Mouse (Mus musculus) limb, embryonic 15.5 days (tissue): ENCODE results near the gene Mkln1. TPM values are rescaled to one million over a fixed set of nuclear protein-coding genes. Genes with fewer than 3 reads are reported as not detected.

ENCODE experiments used
- ATAC-seq: fragments of 200-750 bp; cut with Nextera tagmentation; 2 replicates; pipeline ENCODE4 v1.8.0; 2017; ENCODE audit warnings: low read depth, moderate TSS enrichment; ENCODE audit not compliant: insufficient number of reproducible peaks, low FRiP score, low TSS enrichment
- H3K27ac ChIP-seq: fragments of 300-500 bp; sonication (generic); 2 replicates; pipeline ENCODE4 v1.5.1; 2015; ENCODE audit warnings: moderate library complexity, mild to moderate bottlenecking, inconsistent platforms
- H3K27me3 ChIP-seq: fragments of 300-500 bp; sonication (generic); 2 replicates; pipeline ENCODE4 v1.6.1; 2015; ENCODE audit warnings: inconsistent platforms
- H3K36me3 ChIP-seq: fragments of 300-500 bp; sonication (generic); 2 replicates; pipeline ENCODE4 v1.6.1; 2015; ENCODE audit warnings: inconsistent platforms
- H3K4me1 ChIP-seq: fragments of 300-500 bp; sonication (generic); 2 replicates; pipeline ENCODE4 v1.6.1; 2015; ENCODE audit warnings: inconsistent platforms
- H3K4me2 ChIP-seq: fragments of 300-500 bp; sonication (generic); 2 replicates; pipeline ENCODE4 v1.6.1; 2015; ENCODE audit warnings: mild to moderate bottlenecking, inconsistent platforms
- H3K4me3 ChIP-seq: fragments of 300-500 bp; sonication (generic); 2 replicates; pipeline ENCODE4 v1.5.1; 2015; ENCODE audit warnings: mild to moderate bottlenecking, inconsistent platforms
- H3K9ac ChIP-seq: fragments of 300-500 bp; sonication (generic); 2 replicates; pipeline ENCODE4 v1.6.1; 2015; ENCODE audit warnings: inconsistent platforms
- H3K9me3 ChIP-seq: fragments of 300-500 bp; sonication (generic); 2 replicates; pipeline ENCODE4 v1.6.1; 2016; ENCODE audit warnings: inconsistent platforms
- WGBS: fragments of 180-500 bp; shearing (Covaris S2); methylation state at CpG from one replicate; pipeline ENCODE4 v1.1.7; 2015; 5-methylcytosine and 5-hydroxymethylcytosine counted together
- polyA plus RNA-seq: library from polyadenylated mRNA; unstranded; fragments of >200 nt; fragmentation: Nextera tagmentation; extraction: Ambion mirVana; gene quantifications from 2 replicates; pipeline ENCODE4 v1.2.1, GENCODE M21; 2015

The Mkln1 gene
- polyA plus RNA-seq, result 160 and 167 TPM in 2 replicates

DNA sequence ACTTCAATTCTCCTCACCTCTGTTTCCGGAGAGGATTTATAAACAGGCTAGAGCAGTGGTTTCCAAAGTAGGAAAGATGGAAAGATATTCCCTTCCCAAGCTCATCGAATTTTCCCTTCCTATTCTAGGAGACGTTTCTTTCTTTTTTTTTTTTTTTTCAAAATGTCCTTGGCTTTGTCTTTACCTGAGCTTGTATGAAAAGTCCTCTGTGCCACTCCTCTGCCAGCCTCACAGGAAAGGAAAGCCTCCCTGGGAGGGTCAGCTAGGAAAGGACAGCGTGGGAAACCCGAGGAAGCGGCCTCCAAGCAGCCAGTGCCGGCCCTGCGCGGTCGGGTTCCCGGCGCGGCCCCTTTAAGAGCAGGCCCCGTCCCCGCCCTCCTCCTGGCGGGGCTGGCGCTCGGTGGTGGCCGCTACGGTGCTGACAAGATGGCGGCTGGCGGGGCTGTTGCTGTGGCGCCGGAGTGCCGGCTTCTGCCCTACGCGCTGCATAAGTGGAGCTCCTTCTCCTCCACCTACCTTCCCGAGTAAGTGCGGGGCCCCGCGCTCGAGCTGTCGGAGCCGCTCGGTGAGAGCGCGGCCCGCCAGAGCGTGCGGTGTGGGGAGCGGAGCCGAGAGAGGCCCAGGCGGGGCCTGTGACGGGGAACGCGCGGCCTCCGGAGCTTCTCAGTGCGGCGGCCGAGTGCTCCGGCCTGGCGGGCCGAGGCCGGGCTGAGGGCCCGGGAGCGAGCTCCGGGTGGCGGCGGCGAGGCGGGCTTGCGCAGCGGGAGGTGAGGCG lies at the start of gene Mkln1:
Gene Mkln1 (plus strand): TSS at position 305 of the 775 bp plus-strand sequence.
- H3K4me1 ChIP-seq, result peaks cover 26% of the 10 kb centered on the region
- H3K4me3 ChIP-seq, result peak within 1 kb of the TSS; percentile 92
- no peaks in the 10 kb centered on the region for H3K27me3 ChIP-seq
- no peaks in the 10 kb centered on the region for H3K9me3 ChIP-seq
- ATAC-seq, result peak; percentile 95
- no peaks in the 10 kb centered on the region for H3K36me3 ChIP-seq
- H3K4me2 ChIP-seq, result peak within 1 kb of the TSS; percentile 55
- peak within 1 kb of the TSS; percentile 95 for H3K27ac ChIP-seq
- peak within 1 kb of the TSS; percentile 98 for H3K9ac ChIP-seq
- WGBS, result under 1% methylated on average over 65 of the region's 65 CpGs

DNA sequence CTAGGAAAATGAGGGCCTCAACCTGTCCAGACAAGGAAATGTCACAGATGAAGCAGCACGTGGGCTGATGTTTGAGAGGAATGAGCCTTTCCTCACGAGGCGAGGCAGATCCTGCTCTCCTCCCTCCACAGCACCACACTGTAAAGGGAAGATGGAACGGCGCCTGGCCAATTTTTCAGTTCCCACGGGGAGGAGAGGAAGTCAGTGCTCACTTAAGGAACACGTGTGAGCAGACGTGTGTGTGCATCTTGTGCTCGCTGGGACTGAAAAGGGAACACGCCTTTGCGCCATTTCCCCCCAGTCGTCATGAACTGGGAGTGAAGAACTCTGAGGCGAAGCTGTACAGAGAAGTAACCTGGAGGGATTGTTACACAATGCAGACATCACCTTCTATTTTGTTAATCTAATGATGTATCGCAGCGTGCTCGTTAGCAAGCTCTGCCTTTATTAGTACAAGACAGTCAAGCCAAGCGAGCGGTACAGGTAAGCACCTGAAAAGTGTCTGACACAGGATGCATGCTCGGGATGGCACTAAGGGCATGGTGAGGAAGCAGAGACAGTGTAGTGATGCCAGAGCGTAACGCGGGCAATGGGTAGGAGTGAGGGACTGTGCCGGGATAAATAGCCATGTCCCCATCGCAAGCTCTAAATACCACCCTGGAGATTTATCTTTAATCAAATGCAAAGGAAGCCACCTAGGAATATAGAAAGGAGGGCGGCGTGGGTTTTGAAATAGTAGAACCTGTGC lies 41.9 kb upstream of the Mkln1 start:
- Histone ChIP-seq H3K9me3 (no peaks in the 10 kb centered on the region), H3K27ac (no peak overlapping the region), H3K36me3 (no peaks in the 10 kb centered on the region), H3K4me3 (no peak overlapping the region), H3K4me2 (no peak overlapping the region), H3K9ac (no peak overlapping the region), H3K27me3 (no peaks in the 10 kb centered on the region), H3K4me1 (0 out of 2 replicates have a peak, but pooled peaks cover 5% of the 10 kb centered on the region)
- ATAC-seq, result no peak
- WGBS, result 78% methylated on average over 26 of the region's 26 CpGs

DNA sequence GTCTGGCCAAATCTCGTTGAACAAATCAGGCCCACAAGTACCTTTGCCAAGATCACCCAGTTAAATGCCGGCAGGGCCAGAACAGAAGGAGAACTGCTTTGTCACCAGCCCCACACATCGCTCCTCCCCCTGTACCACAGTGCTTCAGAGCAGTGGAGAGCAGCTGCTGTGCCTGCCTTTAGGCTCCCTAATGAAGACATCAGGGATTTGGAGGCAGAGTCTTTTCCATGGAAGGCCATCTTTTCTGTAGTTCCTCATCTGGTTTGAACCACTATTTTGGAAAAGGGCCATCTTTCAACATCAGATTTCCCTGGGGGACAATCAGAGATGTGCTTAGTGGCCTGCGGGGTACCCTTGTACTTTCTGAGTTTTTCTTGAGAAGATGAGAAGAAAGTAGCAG lies 41.2 kb upstream of the Mkln1 start:
- WGBS, result 56% methylated on average over 4 of the region's 4 CpGs
- no peak for ATAC-seq

DNA sequence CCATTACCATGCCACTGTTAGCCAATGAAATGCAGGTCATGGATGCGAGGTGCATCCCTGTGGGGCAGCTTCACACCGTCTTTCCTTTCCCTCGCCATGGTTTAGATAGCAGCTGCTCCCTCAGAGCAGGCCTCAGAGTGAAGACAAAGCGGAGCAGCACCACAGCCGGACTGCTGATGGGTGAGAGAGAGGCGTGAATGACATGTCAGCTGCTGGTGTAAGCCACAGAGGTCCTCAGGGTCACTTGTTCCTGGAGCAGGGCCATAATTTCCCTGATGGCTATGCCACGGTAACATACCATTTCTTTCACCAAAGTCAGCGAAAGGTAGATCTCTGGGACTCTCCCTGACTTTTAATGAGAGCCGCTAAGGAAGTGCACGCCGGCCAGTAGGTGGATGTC lies 35.9 kb upstream of the Mkln1 start:
- Histone ChIP-seq H3K4me3 (no peak overlapping the region), H3K9ac (no peak overlapping the region), H3K4me2 (no peak overlapping the region), H3K27me3 (no peaks in the 10 kb centered on the region), H3K9me3 (no peaks in the 10 kb centered on the region), H3K36me3 (no peaks in the 10 kb centered on the region), H3K4me1 (no peaks in the 10 kb centered on the region), H3K27ac (no peak overlapping the region)
- 63% methylated on average over 11 of the region's 11 CpGs for WGBS
- ATAC-seq, result no peak

More for the DNA sequence above, 41.2 kb upstream of the Mkln1 start:
- no peaks in the 10 kb centered on the region for H3K27me3 ChIP-seq
- H3K36me3 ChIP-seq, result no peaks in the 10 kb centered on the region
- H3K9me3 ChIP-seq, result no peaks in the 10 kb centered on the region
- H3K4me2 ChIP-seq, result no peak overlapping the region
- 0 out of 2 replicates have a peak, but pooled peaks cover 5% of the 10 kb centered on the region for H3K4me1 ChIP-seq
- H3K9ac ChIP-seq, result no peak overlapping the region
- no peak overlapping the region for H3K4me3 ChIP-seq
- H3K27ac ChIP-seq, result no peak overlapping the region

DNA sequence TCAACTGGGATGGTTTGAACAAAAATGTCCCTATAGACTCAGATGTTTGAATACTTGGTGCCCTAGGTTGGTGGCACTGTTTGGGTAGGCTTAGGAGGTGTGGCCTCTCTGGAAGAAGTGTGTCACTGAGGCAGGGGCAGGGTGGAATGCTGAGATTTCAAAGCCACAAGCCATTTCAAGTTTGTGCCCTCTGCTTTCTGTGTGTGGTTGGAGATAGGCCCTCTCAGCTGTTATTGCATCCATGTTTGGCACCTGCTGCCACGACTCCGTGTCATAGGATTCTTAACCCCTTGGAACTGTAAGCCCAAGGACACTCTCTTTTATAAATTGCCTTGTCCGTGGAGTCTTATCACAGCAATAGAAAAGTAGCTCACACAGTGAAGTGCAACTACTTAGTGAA lies 34.1 kb upstream of the Mkln1 start:
- Histone ChIP-seq H3K4me2 (no peak overlapping the region), H3K36me3 (no peaks in the 10 kb centered on the region), H3K27me3 (no peaks in the 10 kb centered on the region), H3K27ac (no peak overlapping the region), H3K9me3 (no peaks in the 10 kb centered on the region), H3K4me3 (no peak overlapping the region), H3K9ac (no peak overlapping the region), H3K4me1 (no peaks in the 10 kb centered on the region)
- WGBS, result 89% methylated on average over 3 of the region's 3 CpGs
- no peak for ATAC-seq

DNA sequence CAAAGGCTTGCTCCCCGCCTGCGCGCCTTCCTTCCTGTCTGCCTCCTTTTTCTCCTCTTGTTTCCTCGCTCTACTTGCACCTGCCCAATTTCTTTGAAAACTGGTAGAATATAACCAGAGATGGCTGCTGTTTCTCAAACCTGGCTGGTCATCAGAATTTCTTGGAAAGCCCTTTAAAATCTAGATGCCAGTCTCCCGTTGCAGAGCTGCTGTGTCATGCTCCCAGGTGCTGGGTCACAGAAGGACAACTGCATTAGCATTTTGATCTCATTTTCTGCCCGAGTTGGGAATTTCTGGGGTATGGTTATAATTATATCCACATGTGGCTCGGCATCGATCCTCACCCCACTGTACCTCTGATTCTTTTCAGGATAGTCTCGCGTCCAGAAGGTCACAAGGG lies 30.6 kb upstream of the Mkln1 start:
- WGBS, result 55% methylated on average over 10 of the region's 10 CpGs
- Histone ChIP-seq H3K27me3 (no peaks in the 10 kb centered on the region), H3K4me2 (no peak overlapping the region), H3K4me1 (no peaks in the 10 kb centered on the region), H3K9ac (no peak overlapping the region), H3K27ac (no peak overlapping the region), H3K4me3 (no peak overlapping the region), H3K9me3 (no peaks in the 10 kb centered on the region), H3K36me3 (no peaks in the 10 kb centered on the region)
- no peak for ATAC-seq

DNA sequence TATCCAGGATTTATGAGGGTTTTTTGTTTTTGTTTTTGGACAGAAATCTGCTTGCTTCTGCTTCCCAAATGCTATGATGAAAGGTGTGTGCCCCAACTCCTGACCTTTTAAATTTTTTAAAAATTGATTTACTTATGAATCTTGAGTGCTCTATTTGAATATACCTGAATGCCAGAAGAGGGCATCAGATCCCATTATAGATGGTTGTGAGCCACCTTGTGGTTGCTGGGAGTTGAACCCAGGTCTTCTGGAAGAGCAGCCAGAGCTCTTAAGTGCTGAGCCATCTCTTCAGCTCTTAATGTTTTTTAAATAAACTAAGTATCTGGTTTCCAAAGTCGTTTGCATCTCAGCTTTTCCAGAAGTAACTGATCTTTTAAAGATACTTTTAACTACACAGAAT lies 30.0 kb upstream of the Mkln1 start:
- Histone ChIP-seq H3K27ac (no peak overlapping the region), H3K9me3 (no peaks in the 10 kb centered on the region), H3K9ac (no peak overlapping the region), H3K4me2 (no peak overlapping the region), H3K4me3 (no peak overlapping the region), H3K4me1 (no peaks in the 10 kb centered on the region), H3K36me3 (no peaks in the 10 kb centered on the region), H3K27me3 (no peaks in the 10 kb centered on the region)
- WGBS, result 54% methylated on average over 1 of the region's 1 CpGs
- no peak for ATAC-seq

DNA sequence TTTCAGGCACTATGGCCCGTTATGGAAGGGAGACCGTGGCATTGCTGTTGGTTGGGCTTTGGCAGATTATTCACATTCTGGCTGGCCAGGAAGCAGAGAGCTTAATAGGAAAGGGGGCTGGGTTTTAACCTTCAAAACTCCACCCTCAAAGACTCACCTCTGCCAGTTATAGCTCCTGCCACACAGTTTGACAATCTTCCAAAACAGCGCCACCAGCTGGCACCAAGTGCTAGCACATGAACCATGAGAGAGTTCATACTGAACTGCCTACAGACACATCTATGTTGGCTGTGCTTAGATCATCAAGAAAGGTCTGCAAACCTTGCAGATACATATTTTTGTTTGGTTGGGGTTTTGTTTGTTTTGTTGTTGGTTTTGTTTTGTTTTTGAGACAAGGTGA lies 28.7 kb upstream of the Mkln1 start:
- Histone ChIP-seq H3K36me3 (no peaks in the 10 kb centered on the region), H3K4me1 (no peaks in the 10 kb centered on the region), H3K27me3 (no peaks in the 10 kb centered on the region), H3K9ac (no peak overlapping the region), H3K4me2 (no peak overlapping the region), H3K27ac (no peak overlapping the region), H3K4me3 (no peak overlapping the region), H3K9me3 (no peaks in the 10 kb centered on the region)
- no peak for ATAC-seq
- WGBS, result 50% methylated on average over 3 of the region's 3 CpGs

DNA sequence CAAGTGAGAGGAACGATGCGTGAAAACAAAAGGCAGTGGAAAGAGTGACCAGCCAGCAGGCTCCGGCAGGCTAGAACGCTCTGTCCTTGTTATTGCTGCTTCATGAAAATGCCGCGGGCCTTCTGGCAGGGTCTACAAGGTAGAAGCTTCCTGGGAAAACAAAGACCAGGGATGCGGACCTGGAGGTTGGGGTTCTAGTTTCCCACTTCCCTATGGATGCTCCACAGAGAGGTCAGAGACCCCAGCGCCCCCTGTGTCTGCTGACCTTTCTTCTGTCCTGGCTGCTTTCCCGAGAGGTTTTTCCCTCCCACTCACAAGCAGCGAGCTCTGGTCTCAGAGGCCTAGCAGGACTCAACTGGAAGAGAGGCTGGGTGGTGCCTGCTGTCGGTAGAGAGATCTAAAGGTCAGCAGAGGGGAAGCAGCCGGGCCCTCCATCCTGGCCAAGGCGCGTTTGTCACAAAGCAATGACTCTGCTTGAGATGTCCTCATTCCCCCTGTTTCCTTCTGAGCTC lies 27.9 kb upstream of the Mkln1 start:
- no peaks in the 10 kb centered on the region for H3K9me3 ChIP-seq
- H3K36me3 ChIP-seq, result no peaks in the 10 kb centered on the region
- H3K27ac ChIP-seq, result no peak overlapping the region
- no peak for ATAC-seq
- no peaks in the 10 kb centered on the region for H3K4me1 ChIP-seq
- no peak overlapping the region for H3K9ac ChIP-seq
- H3K4me2 ChIP-seq, result no peak overlapping the region
- no peaks in the 10 kb centered on the region for H3K27me3 ChIP-seq
- WGBS, result 62% methylated on average over 14 of the region's 14 CpGs
- no peak overlapping the region for H3K4me3 ChIP-seq

DNA sequence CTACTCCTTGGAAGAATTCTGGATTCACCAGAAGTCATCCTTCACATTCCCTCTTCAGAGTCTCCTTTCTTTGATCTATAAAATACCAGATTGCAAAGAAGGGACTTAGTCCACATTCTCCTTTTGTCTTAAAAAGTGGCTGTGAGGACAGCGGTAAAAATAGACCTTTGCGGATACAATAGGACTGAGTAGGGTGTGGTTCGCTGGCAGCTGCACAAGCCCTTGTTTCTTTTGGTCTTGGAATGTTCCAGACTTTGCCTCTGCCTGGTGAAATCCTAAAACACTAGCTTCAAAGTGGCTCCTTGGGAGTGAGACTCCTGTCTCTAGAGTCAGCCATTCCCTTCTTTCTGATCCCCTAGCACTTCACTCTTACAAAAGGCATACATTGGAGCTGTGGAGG lies 27.4 kb upstream of the Mkln1 start:
- WGBS, result 84% methylated on average over 3 of the region's 3 CpGs
- Histone ChIP-seq H3K27me3 (no peaks in the 10 kb centered on the region), H3K9me3 (no peaks in the 10 kb centered on the region), H3K4me1 (no peaks in the 10 kb centered on the region), H3K36me3 (no peaks in the 10 kb centered on the region), H3K4me3 (no peak overlapping the region), H3K27ac (no peak overlapping the region), H3K9ac (no peak overlapping the region), H3K4me2 (no peak overlapping the region)
- ATAC-seq, result no peak

DNA sequence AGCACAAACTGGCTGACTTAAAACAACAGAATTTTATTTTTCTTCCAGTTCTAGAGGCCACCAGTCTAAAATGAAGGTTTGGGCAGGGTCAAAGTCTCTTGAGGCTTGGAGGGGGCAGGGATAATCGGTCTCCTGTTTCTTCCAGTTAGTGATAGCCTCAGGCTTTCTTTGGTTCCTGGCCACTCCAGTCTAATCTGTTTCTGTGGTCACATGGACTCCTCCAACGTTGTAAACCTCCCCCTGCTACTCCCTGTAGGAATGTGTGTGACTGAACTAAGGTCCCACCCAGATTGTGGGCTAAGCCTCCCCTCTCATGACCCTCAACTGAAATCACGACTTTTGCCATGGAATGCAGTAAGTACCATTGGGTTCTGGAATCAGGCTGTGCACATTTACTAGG lies 25.9 kb upstream of the Mkln1 start:
- H3K9ac ChIP-seq, result no peak overlapping the region

DNA sequence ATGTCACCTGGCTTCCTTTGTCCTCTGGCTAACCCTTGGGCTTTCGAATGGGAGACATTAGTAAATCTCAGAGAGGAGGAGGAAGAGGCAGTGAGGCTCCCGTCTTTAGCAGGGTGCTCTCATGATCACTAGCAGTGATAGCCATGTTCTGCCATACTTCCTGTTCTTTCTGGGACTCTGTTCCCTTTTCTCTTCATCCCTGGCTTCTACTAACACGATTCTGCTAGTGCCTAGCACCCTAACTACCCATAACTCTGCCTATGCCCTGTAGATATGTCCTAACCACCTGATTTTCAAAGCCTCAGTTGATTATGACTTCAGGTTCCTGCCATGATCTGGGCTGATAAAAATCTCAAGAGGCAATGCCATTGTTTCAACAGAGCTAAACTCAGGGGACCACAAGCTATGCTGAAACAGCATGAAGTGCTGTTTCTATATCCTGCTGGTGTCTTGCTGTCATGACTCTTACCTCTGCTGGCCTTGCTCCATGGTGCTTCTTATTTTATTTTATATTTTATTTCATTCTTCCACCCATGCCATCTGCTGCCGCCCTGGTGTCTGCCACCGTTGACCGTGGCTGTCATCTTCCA lies 25.4 kb upstream of the Mkln1 start:
- no peak overlapping the region for H3K4me2 ChIP-seq
- no peak overlapping the region for H3K9ac ChIP-seq
- no peak overlapping the region for H3K4me3 ChIP-seq
- H3K27ac ChIP-seq, result no peak overlapping the region
- no peaks in the 10 kb centered on the region for H3K4me1 ChIP-seq
- WGBS, result 82% methylated on average over 6 of the region's 6 CpGs
- no peaks in the 10 kb centered on the region for H3K9me3 ChIP-seq
- H3K27me3 ChIP-seq, result no peaks in the 10 kb centered on the region
- no peaks in the 10 kb centered on the region for H3K36me3 ChIP-seq
- no peak for ATAC-seq

More for the DNA sequence above, 25.9 kb upstream of the Mkln1 start:
- Histone ChIP-seq H3K9me3 (no peaks in the 10 kb centered on the region), H3K4me1 (no peaks in the 10 kb centered on the region), H3K36me3 (no peaks in the 10 kb centered on the region), H3K4me2 (no peak overlapping the region), H3K27ac (no peak overlapping the region), H3K4me3 (no peak overlapping the region), H3K27me3 (no peaks in the 10 kb centered on the region)
- WGBS, result 13% methylated on average over 3 of the region's 3 CpGs
- peak; percentile 52; the same call in 1 of the 2 replicates for ATAC-seq
